Mouse (Mus musculus) liver (tissue): Measurements from ENCODE around the gene Cln6.
"Not testable (repeated sequence)": the region's sequence is repeated elsewhere in the genome, so short reads cannot be mapped to it uniquely, and the experiment has no call there.

Experiments used
- DNase-seq: peaks from one replicate; pipeline ENCODE4 v3.0.0-alpha.2; 2020; ENCODE audit warnings: mixed read lengths

The Cln6 gene

DNA sequence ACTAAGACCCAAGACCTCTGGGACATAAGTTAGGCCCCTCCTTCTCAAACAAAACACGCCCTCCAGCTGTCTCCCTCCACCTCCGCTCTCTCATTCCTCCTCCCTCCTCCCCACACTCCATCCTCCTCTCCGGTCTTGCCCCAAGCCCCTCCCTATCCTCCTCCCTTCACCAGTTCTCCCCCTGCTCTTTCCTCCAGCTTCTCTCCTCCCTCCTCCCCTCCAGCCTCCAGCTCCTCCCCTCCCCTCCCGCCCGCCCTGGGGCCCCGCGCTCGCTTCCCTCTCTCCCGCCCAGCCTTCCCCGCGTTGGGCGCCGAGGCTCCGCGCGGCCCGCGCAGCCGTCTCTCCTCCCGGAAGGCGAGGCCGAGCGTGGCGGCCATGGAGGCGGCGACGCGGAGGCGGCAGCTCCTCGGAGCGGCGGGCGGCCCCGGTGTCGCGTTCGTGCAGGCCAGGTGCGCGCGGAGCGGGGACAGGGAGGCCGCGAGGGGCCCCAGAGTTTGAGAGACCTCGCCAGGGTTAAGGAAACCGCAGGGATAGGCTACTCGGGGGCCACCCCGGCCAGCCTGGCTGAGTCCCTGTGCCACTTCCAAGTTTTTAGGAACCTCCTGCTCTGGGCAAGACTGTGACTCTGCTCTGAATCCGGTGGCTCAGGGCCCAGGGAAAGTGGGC, at the start of gene Cln6:
Cln6 (plus strand) TSS at position 280 of the 666 bp plus-strand sequence.
- peak; percentile 91 for DNase-seq

GRCm38 (mm10) chr9:62789856-62790255, 48.7 kb upstream of the Cln6 start:
- no peak for DNase-seq

GRCm38 (mm10) chr9:62799218-62799617, 39.4 kb upstream of the Cln6 start:
- not testable (repeated sequence) for DNase-seq

GRCm38 (mm10) chr9:62810095-62810494, 28.5 kb upstream of the Cln6 start:
- no peak for DNase-seq

- DNase-seq, result peak; percentile 74
These were observed 27.8 kb upstream of the Cln6 start for GRCm38 (mm10) chr9:62810543-62811515.

GRCm38 (mm10) chr9:62811516-62812121, 27.0 kb upstream of the Cln6 start, which contains the start of gene Fem1b:
Gene Fem1b, minus strand, starts transcription at chr9:62811934.
- peak; percentile 89 for DNase-seq

DNA sequence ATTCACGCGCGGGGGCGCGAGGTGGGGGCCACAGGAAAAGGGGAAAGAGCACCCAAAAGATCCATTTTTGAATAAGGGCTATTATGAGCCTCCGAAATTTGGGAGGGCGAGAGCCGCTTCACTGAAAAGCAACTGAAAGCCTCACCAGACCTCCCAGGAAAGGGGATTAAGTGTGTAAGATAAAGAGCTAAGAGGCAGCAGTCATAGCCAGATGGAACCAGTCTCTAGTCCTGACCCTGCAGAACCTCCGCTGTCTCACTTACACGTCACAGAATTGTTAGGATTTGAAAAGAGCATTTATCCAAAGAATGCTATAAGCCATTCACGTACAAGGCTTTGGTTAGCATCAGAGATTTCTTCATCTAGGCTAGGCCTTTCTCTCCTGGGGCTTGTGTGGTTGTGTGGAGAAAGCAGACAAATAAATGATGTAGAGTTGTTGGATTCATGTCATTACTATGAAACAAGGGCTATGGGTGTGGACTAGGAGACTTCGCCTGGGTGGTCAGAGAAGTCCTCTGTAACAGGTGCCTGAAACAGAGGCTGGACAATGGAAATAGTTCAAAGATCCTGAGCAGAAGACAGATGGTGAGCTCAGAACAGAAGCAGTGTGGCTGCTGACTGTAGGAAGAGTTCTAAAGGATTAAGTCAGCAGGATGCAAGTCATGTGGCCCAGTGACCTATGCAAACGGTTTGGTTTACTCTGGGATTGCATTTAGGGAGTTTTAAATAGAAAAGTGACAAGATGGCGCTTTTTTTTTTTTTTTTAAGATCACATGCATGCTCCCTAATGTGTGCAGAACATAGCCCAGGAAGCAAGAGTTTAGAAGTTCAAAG, 26.2 kb upstream of the Cln6 start:
- DNase-seq, result no peak

DNA sequence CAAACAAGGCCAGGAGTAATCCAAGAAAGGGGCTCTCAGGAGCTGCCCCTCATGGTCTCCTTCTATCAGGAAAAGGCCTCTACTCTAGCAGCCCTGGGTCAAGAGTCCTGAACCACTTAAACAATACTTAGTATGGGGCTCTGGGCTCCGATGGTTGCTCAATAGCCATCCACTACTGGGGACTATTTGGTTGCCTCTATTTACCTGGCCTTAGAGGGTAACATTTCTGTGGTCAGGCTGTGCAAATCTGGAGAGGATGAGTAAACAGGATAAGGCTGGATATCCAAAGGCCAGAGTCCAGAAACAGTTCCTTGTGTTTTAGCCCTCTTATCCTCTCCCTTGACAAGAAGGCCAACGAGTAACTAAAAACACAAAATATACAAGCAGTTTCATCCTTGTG, 23.8 kb upstream of the Cln6 start:
- DNase-seq, result no peak

DNA sequence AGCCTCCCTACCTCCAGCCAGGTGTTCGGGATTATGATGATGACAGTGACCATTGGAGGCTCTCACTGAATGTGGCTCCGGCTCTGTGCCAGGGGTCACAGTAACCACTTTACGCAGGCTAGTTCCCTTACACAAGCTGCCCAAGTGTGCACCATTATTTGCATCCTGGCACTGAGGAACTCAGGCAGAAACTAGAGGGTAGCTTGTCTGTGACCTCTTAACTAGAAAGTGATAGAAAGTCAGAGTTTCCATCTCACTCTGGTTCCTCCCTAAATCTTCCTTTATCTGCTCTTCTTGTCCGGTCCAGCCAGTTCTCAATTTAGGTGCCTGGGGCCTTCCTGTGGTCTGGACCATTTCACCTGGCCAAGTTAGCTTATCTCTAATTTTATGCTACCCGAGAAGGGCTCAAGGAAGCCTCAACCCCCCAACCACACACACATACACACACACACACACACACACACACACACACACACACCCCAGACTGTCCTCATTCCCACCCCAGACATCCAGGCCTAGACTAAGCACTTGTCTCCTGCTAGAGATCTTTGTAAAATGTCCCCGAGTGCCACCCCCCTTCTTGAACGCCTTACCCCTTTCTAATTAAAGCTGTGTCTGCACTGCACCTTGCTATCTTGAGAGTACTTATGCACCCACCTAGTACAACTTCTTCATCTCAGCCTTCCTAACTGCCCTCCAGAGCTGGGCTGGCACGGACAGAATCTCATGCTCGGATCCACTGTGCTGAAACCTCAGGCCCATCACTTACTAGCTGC, 22.1 kb upstream of the Cln6 start:
- no peak for DNase-seq

DNA sequence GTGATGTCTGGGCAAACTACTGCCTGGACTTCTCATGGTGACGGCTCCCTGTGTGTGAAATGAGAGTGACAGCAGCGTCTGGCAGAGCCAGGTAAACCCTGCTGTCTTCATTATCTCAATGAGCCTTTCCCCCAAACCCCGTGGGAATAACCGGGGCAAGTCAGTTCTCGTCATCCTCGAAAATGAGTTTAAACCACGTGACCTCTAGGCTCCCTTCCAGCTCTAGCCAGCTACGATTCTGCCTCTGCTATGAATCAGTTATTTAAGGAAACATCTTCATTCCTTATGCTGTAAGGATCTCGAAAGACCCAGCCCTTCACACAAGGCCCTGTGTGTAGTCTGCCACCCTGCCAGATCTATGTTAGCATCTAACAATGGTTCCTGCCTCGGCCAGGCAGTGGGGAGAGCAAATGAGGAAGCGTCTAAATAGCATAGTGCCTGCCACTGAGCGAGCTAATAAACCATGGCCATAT, 21.4 kb upstream of the Cln6 start:
- DNase-seq, result no peak

- no peak for DNase-seq
These were observed 20.6 kb upstream of the Cln6 start for GRCm38 (mm10) chr9:62817828-62818614.

- DNase-seq, result no peak
These were observed 19.1 kb upstream of the Cln6 start for GRCm38 (mm10) chr9:62819494-62819893.

- DNase-seq, result not testable (repeated sequence)
These were observed 18.7 kb upstream of the Cln6 start for GRCm38 (mm10) chr9:62819910-62820309.

DNA sequence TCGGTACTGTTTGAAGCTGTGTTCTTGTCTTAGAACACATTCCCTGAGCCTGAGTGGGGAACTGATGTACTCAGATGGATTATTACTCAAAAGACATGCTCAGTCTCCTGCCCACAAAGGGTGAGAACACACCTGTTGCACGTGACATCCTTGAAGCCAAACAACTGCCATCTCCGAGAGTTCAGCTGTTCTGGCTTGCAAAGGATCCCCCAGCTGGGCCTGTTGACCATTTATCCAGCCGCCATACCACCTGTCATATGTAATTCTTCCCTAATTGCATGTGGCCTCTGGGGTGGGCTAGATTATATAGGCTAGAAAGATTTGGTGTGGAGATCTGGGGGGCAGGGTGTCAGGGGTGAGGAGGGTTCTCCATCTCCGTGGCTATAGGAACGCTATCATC, 17.8 kb upstream of the Cln6 start:
- DNase-seq, result no peak

GRCm38 (mm10) chr9:62821811-62822210, 16.8 kb upstream of the Cln6 start:
- DNase-seq, result no peak

DNA sequence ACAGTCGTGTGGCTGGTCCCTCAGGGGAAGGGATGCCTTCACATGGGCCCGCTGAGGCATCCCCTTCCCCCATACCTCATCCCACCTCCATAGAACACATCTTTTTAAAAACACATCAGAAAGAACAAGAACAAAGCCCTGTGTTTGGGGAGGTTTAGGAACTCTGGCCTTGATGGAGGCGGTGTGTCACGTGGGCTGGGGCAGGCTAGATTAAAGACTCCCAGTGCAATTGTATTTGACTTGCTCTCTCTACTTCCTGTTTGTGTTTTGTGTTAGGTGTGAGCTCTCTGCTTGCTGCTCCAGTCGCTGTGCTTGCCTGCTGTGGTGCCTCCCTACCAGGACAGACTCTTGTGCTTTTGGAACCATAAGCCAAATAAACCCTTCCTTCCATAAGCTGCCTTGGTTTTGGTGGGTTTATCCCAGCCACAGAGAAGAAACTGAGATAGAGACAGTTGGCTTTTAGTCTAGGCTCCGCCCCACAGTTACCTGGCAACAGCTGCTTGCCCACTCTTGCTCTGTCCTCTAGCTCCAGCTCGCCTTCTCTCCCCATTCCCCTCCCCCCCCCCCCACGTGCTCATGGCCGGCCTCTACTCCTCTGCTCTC, 12.7 kb upstream of the Cln6 start:
- peak; percentile 42 for DNase-seq

DNA sequence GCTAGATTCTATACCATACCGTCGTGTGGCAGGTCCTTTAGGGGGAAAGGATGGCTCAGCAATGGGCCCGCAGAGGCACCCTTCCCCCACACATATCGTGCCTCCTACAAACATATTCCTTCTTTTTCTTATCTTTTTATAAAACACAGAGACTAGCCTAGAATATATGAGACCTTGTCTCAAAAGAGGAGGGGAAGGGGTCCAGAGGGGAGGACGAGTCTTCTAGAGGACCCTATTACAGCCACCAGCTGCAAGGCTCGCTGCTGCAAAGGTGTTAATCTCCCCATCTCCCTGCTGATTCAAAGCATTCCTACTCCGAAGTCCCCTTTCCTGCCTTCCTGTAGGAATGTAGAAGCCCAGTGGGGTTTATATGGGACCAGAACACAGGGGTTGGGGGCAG, 12.1 kb upstream of the Cln6 start:
- DNase-seq, result no peak

GRCm38 (mm10) chr9:62827939-62828652, 10.5 kb upstream of the Cln6 start:
- DNase-seq, result no peak

GRCm38 (mm10) chr9:62828662-62829086, 9.9 kb upstream of the Cln6 start:
- peak; percentile 96 for DNase-seq

DNA sequence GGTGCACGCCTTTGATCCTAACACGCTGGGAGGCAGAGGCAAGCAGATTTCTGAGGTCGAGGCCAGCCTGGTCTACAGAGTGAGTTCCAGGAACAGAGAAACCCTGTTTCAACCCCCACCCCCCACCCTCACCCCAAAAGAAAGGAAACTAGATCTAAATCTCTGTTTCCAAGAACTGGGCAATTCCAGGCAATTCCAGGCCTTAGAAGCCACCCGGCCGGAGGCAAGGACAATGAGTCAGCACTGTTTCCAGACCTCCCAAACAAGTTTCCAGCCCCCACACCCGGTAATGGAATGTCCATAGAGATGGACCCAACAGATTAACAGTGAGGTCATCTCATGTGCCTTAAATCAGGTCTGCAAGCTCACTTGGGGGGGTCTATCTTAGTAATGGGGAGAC, 8.7 kb upstream of the Cln6 start:
- DNase-seq, result no peak
